ENCODE assay signal across 8 mouse cellular contexts in genomic region chr1:152399790-152400555, GRCm38 (mm10). TPM values are rescaled to one million over a fixed set of nuclear protein-coding genes. Genes with fewer than 3 reads are reported as not detected.
DNase-seq lines count a peak whose midpoint lies in the region; ATAC-seq lines count a peak whose summit lies in the region.

Gene Colgalt2, plus strand, starts transcription at chr1:152399830.

- under 1% methylated on average over 66 of the region's 70 CpGs for WGBS in embryonic facial prominence, embryonic 12.5 days
- WGBS in limb, embryonic 13.5 days: under 1% methylated on average over 69 of the region's 70 CpGs
- under 1% methylated on average over 70 of the region's 70 CpGs for WGBS in midbrain, embryonic 11.5 days

- H3K4me3 ChIP-seq in embryonic facial prominence, embryonic 12.5 days: peak within 1 kb of the TSS; percentile 66
- H3K4me3 ChIP-seq in limb, embryonic 13.5 days: peak within 1 kb of the TSS; percentile 70
- H3K4me3 ChIP-seq in midbrain, embryonic 11.5 days (ENCODE audit: low read depth, low read length): peak within 1 kb of the TSS; percentile 65

- ATAC-seq in embryonic facial prominence, embryonic 12.5 days (ENCODE audit: insufficient number of reproducible peaks, insufficient read depth, low FRiP score, low TSS enrichment): peak; percentile 83
- ATAC-seq in limb, embryonic 13.5 days (ENCODE audit: low FRiP score, low read depth): peak; percentile 86
- peak; percentile 89 for ATAC-seq in midbrain, embryonic 11.5 days (ENCODE audit: low FRiP score)

- H3K4me1 ChIP-seq in embryonic facial prominence, embryonic 12.5 days: peaks cover 11% of the 10 kb centered on the region
- H3K4me1 ChIP-seq in limb, embryonic 13.5 days: peaks cover 12% of the 10 kb centered on the region
- H3K4me1 ChIP-seq in midbrain, embryonic 11.5 days (ENCODE audit: control insufficient read depth, insufficient read depth, low read length): no peaks in the 10 kb centered on the region

- peak within 1 kb of the TSS; percentile 95 for H3K4me2 ChIP-seq in embryonic facial prominence, embryonic 12.5 days (replicated peaks)
- peak within 1 kb of the TSS; percentile 93 for H3K4me2 ChIP-seq in limb, embryonic 13.5 days (replicated peaks)
- peak within 1 kb of the TSS; percentile 90 for H3K4me2 ChIP-seq in midbrain, embryonic 11.5 days

- DNase-seq in ovary, adult 18-20 months (ENCODE audit: low spot score): peak; percentile 15
- no peak for DNase-seq in ovary, postnatal 14 days (ENCODE audit: low spot score)
- DNase-seq in heart, adult 9 months (ENCODE audit: low spot score in 2 of 2): peak; percentile 54 to 55
- DNase-seq in kidney, adult 11 months: peak; percentile 59
- DNase-seq in midbrain, embryonic 11.5 days (ENCODE audit: low spot score, missing footprints): peak; percentile 97
- DNase-seq in splenic B cell, adult 2 months (ENCODE audit: low read depth, low spot score): peak; percentile 12

- H3K9me3 ChIP-seq in embryonic facial prominence, embryonic 12.5 days: no peaks in the 10 kb centered on the region
- no peaks in the 10 kb centered on the region for H3K9me3 ChIP-seq in limb, embryonic 13.5 days
- H3K9me3 ChIP-seq in midbrain, embryonic 11.5 days (ENCODE audit: control insufficient read depth, low read length): no peaks in the 10 kb centered on the region

- H3K27ac ChIP-seq in embryonic facial prominence, embryonic 12.5 days: peak within 1 kb of the TSS; percentile 41; the same call in 1 of the 2 replicates
- H3K27ac ChIP-seq in limb, embryonic 13.5 days: peak within 1 kb of the TSS; percentile 55; the same call in 1 of the 2 replicates
- no peak within 1 kb of the TSS for H3K27ac ChIP-seq in midbrain, embryonic 11.5 days (ENCODE audit: low read depth, low read length)

- H3K36me3 ChIP-seq in embryonic facial prominence, embryonic 12.5 days: no peaks in the 10 kb centered on the region
- no peaks in the 10 kb centered on the region for H3K36me3 ChIP-seq in limb, embryonic 13.5 days
- H3K36me3 ChIP-seq in midbrain, embryonic 11.5 days (ENCODE audit: control insufficient read depth, insufficient read depth, low read length): no peaks in the 10 kb centered on the region
- H3K36me3 ChIP-seq in splenic B cell, adult 2 months (ENCODE audit: control insufficient read depth, insufficient read depth, low read length, poor library complexity, severe bottlenecking): no peaks in the 10 kb centered on the region

- peaks cover 22% of the 10 kb centered on the region for H3K27me3 ChIP-seq in embryonic facial prominence, embryonic 12.5 days
- H3K27me3 ChIP-seq in limb, embryonic 13.5 days: peaks cover 36% of the 10 kb centered on the region
- peaks cover 4% of the 10 kb centered on the region; the same call in 1 of the 2 replicates for H3K27me3 ChIP-seq in midbrain, embryonic 11.5 days (ENCODE audit: control insufficient read depth, insufficient read depth, low read length)
- no peaks in the 10 kb centered on the region for H3K27me3 ChIP-seq in splenic B cell, adult 2 months (ENCODE audit: control insufficient read depth, insufficient read depth, low read length, poor library complexity, severe bottlenecking)

- peak within 1 kb of the TSS; percentile 72 for H3K9ac ChIP-seq in embryonic facial prominence, embryonic 12.5 days
- peak within 1 kb of the TSS; percentile 79 for H3K9ac ChIP-seq in limb, embryonic 13.5 days
- H3K9ac ChIP-seq in midbrain, embryonic 11.5 days (ENCODE audit: low read length): peak within 1 kb of the TSS; percentile 75

RNA-seq across cellular contexts. Expression of gene Colgalt2, which starts in this region (rescaled TPM):
- 3.2 and 3.3 TPM in 2 replicates for polyA plus RNA-seq in embryonic facial prominence, embryonic 12.5 days (2016; fragmentation: Nextera tagmentation; extraction: Ambion mirVana)
- 6.7 and 7.2 TPM in 2 replicates for polyA plus RNA-seq in limb, embryonic 13.5 days (2015; fragmentation: Nextera tagmentation; extraction: Ambion mirVana)
- polyA plus RNA-seq in midbrain, embryonic 11.5 days (2014; fragmentation: Nextera tagmentation; extraction: Ambion mirVana): 2.3 and 2.6 TPM in 2 replicates
